Mouse (Mus musculus) C2C12 (cell line): ENCODE measurements around the gene Myo19. TPM values are rescaled to one million over a fixed set of nuclear protein-coding genes. Genes with fewer than 3 reads are reported as not detected.

Experiments
- H3K27me3 ChIP-seq: one replicate; pipeline ENCODE4 v1.6.1; 2011; ENCODE audit not compliant: control insufficient read depth, insufficient read depth, insufficient read length
- H3K36me3 ChIP-seq: one replicate; pipeline ENCODE4 v1.6.1; 2011; ENCODE audit not compliant: control insufficient read depth, insufficient read depth
- H3K4me3 ChIP-seq: one replicate; pipeline ENCODE4 v1.5.1; 2011; ENCODE audit warnings: mild to moderate bottlenecking, control low read depth; ENCODE audit not compliant: poor library complexity, insufficient read depth, severe bottlenecking
- H3K79me2 ChIP-seq: one replicate; pipeline ENCODE4 v1.6.1; 2011; ENCODE audit not compliant: control insufficient read depth, insufficient read depth
- H3K79me3 ChIP-seq: one replicate; pipeline ENCODE4 v1.6.1; 2011; ENCODE audit warnings: low read depth, control low read depth
- H3ac ChIP-seq: one replicate; pipeline ENCODE3; 2011; ENCODE audit warnings: low read depth; ENCODE audit not compliant: control insufficient read depth, insufficient read length
- CEBPB ChIP-seq: IDR thresholded peaks from one replicate; pipeline ENCODE4 v1.6.1; 2011; ENCODE audit warnings: low read depth, mild to moderate bottlenecking, control low read depth, moderate library complexity
- CTCF ChIP-seq: IDR thresholded peaks from one replicate; pipeline ENCODE4 v1.5.1; 2011; ENCODE audit not compliant: control insufficient read depth, insufficient read depth, insufficient read length
- FOSL1 ChIP-seq: IDR thresholded peaks from one replicate; pipeline ENCODE4 v1.8.0; 2011; ENCODE audit warnings: mild to moderate bottlenecking, low read length; ENCODE audit not compliant: poor library complexity, insufficient read depth, severe bottlenecking
- MAX ChIP-seq: IDR thresholded peaks from one replicate; pipeline ENCODE4 v1.6.1; 2011; ENCODE audit warnings: mild to moderate bottlenecking, control low read depth
- MYOD1 ChIP-seq: IDR thresholded peaks from one replicate; pipeline ENCODE4 v1.6.1; 2011; ENCODE audit warnings: low read depth; ENCODE audit not compliant: control insufficient read depth, insufficient read length
- MYOG ChIP-seq: IDR thresholded peaks from one replicate; pipeline ENCODE4 v1.6.1; 2011; ENCODE audit not compliant: control insufficient read depth, insufficient read length; ENCODE audit errors: extremely low read depth
- USF1 ChIP-seq: IDR thresholded peaks from one replicate; pipeline ENCODE4 v1.6.1; 2011; ENCODE audit warnings: low read depth, mild to moderate bottlenecking, control low read depth, moderate library complexity
- polyA plus RNA-seq: library from polyadenylated mRNA; unstranded; fragments of >200 nt; fragmentation: generic; extraction: Trizol; gene quantifications from one replicate; pipeline ENCODE4 v1.2.1, GENCODE M21; 2012; ENCODE audit warnings: missing spikeins

Myo19 gene
- polyA plus RNA-seq, 1 experiment, result 13.2 TPM

DNA sequence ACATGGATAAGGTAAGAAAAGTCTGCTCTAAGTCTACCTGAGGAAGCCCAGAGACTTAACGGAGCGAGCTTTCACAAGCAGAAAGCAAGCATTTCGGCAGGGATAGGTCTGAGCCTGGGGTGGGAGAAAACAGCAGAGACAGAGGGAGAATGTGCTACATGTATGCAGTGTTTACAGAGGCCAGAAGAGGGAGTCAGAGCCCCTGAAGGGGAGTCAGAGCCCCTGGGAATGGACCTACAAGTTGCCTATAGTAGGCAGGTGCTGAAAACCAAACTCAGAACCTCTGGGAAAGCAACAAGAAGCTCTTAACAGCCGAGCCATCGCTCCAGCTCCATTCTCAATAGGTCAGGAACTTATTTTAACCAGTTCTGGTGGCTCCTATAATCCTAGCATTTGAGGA, 34.7 kb downstream of the Myo19 start:
- peaks cover 36% of the 10 kb centered on the region for H3K36me3 ChIP-seq
- H3K79me3 ChIP-seq, result peaks cover 12% of the 10 kb centered on the region
- peaks cover 23% of the 10 kb centered on the region for H3K79me2 ChIP-seq
- H3K27me3 ChIP-seq, result no peaks in the 10 kb centered on the region
- H3K4me3 ChIP-seq, result no peak overlapping the region
- TF ChIP-seq MYOG, result no peak
- TF ChIP-seq MAX, result no peak
- no peak for TF ChIP-seq USF1
- no peak for TF ChIP-seq FOSL1
- no peak for TF ChIP-seq CEBPB
- no peak for TF ChIP-seq MYOD1
- no peak for TF ChIP-seq CTCF
- H3ac ChIP-seq, result no peak overlapping the region

DNA sequence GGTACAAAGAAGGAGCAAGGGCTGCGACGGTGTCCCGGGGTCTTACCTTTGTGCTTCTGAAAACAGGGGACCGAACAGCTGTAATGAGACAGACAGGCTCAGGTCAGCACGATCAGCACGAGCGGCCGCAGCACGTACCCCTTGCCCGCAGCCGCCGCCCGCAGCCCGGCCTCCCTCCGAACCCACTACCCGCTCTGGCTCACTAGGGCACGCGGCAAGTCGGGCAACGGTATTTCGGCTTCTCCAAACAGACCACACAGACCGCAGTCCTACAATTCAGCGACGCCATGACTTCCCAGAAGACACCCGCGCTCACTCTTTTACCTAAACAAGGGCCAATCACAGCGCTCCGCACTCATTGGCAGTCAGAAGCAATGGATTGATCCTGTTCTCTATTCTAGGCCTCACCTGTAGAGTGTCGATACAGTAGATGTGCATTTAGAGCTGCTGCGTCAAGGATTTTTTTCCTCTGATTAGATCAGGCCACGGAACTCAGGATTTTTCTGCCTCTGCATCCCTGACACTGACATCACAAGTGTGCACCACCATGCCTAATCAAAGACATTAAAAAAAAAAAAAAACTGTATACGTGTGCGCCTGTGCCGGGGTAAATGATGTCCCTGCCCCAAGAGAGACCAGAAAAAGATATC, 36.2 kb downstream of the Myo19 start, which contains the start of gene Znhit3:
Znhit3 (minus strand) TSS at position 314 of the 650 bp plus-strand sequence.
- peak within 1 kb of the TSS; percentile 79 for H3ac ChIP-seq
- peaks cover 23% of the 10 kb centered on the region for H3K79me2 ChIP-seq
- TF ChIP-seq MAX (peak; percentile 81), USF1 (no peak), CTCF (no peak), FOSL1 (no peak), CEBPB (no peak), MYOD1 (no peak), MYOG (no peak)
- H3K4me3 ChIP-seq, result peak within 1 kb of the TSS; percentile 77
- H3K36me3 ChIP-seq, result peaks cover 21% of the 10 kb centered on the region
- H3K27me3 ChIP-seq, result no peaks in the 10 kb centered on the region
- H3K79me3 ChIP-seq, result peaks cover 12% of the 10 kb centered on the region

DNA sequence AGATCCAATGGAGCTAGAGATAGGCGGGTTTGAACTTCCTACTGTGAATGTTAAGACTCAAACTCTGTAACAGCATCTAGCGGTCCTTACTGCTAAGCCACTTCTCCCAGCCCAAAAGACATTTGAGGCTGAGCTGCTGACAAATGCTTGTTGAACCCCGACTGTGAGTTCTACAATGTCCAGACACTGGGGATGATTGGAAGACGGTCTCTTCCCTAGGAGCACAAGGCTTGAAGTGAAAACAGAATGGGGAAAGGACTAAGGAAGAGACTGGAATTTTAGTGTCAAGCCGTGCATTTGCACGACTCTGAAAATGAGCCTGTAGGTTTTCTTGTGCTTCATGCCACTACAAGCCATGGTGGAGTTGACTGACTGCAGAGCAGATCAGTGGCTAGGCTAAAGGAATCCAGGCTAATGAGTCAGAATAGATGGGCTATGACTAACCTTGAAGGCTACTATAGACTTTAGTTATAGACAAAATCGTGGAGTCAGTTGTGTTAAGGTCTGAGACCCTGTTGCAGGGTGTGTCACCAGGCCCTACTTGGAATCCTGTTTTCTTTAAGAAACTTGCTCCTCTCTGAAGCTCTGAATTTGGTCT, 36.9 kb downstream of the Myo19 start:
- peak overlapping the region; percentile 77 for H3K4me3 ChIP-seq
- H3ac ChIP-seq, result no peak overlapping the region
- peaks cover 1% of the 10 kb centered on the region for H3K27me3 ChIP-seq
- H3K79me3 ChIP-seq, result peaks cover 12% of the 10 kb centered on the region
- TF ChIP-seq MYOD1 (no peak), USF1 (no peak), CEBPB (no peak)
- H3K79me2 ChIP-seq, result peaks cover 23% of the 10 kb centered on the region
- peaks cover 15% of the 10 kb centered on the region for H3K36me3 ChIP-seq

DNA sequence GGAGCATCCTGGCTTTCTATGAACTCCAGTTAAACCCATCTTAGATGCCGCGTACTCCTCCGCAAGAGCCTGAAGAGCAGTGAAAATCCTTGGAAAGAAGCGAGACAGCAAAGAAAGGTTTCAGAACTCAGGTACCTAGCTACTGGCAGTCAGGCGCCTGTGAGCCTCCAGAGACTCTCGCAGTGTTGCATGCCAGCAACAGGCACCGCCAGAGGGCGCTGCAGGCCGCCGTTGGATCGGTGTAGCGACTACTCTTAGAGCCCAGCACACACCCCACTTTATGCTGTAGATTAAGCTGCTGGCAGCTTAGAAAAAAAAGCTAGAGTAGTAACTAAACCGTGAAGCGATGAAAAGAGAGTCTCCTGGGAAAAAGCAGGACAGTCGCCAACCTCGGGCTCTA, 38.5 kb downstream of the Myo19 start:
- TF ChIP-seq CTCF (peak; percentile 93), MYOD1 (no peak)
- Histone ChIP-seq H3K79me3 (peaks cover 12% of the 10 kb centered on the region), H3K27me3 (peaks cover 15% of the 10 kb centered on the region), H3K36me3 (peaks cover 1% of the 10 kb centered on the region), H3K79me2 (peaks cover 23% of the 10 kb centered on the region), H3ac (no peak overlapping the region), H3K4me3 (no peak overlapping the region)

DNA sequence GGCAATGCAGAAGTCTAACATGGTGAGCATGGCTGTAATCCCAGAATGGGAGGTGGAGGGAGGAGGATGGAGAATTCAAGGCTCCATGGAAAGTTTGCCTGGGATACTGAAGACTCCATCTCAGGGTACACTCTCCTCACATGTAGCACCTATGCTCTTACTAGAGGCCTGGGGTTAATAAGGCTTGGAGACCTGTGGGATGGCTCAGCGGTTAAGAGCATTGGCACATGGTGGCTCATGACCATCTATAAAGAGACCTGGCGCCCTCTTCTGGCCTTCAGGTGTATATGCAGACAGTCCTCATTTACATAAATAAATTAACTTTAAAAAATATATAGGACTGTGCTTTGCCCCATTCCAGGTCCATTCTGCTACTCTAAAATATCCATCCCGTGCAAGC, 39.3 kb downstream of the Myo19 start:
- H3K4me3 ChIP-seq, result no peak overlapping the region
- no peak for TF ChIP-seq MAX
- TF ChIP-seq MYOD1, result no peak
- TF ChIP-seq MYOG, result no peak
- TF ChIP-seq CTCF, result no peak
- TF ChIP-seq CEBPB, result no peak
- peaks cover 20% of the 10 kb centered on the region for H3K79me2 ChIP-seq
- H3K36me3 ChIP-seq, result no peaks in the 10 kb centered on the region
- peaks cover 21% of the 10 kb centered on the region for H3K27me3 ChIP-seq
- H3K79me3 ChIP-seq, result peaks cover 12% of the 10 kb centered on the region
- H3ac ChIP-seq, result no peak overlapping the region

DNA sequence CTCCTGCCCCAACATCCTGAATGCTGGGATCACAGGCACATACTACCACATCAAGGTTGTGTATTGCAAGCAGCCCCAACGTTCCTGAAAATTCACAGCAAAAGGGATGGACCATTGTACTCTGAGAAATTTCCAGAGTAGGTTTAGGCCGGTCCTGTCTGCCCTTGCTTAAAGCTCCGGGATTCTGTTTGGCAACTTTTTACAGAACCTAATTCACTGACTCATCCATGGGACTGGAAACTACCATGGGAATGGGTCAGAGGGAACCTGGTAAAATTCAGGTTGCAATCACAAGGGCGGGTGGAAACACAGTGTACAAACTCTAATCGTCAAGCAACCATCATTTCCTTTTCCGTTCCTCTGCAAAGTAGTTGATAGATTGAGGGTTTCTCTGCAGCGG, 40.0 kb downstream of the Myo19 start:
- TF ChIP-seq MYOG (no peak), USF1 (no peak), FOSL1 (no peak)

More for the DNA sequence above, 40.0 kb downstream of the Myo19 start:
- H3K4me3 ChIP-seq, result no peak overlapping the region
- peaks cover 13% of the 10 kb centered on the region for H3K79me2 ChIP-seq
- peaks cover 9% of the 10 kb centered on the region for H3K79me3 ChIP-seq
- H3K27me3 ChIP-seq, result peaks cover 28% of the 10 kb centered on the region
- H3ac ChIP-seq, result no peak overlapping the region
- no peaks in the 10 kb centered on the region for H3K36me3 ChIP-seq
